Mouse (Mus musculus) hindbrain, embryonic 12.5 days (tissue): ENCODE data around the gene Inka1. TPM values are rescaled to one million over a fixed set of nuclear protein-coding genes. Genes with fewer than 3 reads are reported as not detected.
A peak's percentile ranks its signal among the peaks of the same experiment; 100 is the strongest.

Experiments
- ATAC-seq: fragments of 200-750 bp; cut with Nextera tagmentation; 2 replicates; pipeline ENCODE4 v1.8.0; 2017; ENCODE audit warnings: moderate TSS enrichment; ENCODE audit not compliant: low FRiP score
- H3K27ac ChIP-seq: fragments of 300-500 bp; sonication (generic); 2 replicates; pipeline ENCODE4 v1.5.1; 2016; ENCODE audit warnings: mild to moderate bottlenecking
- H3K27me3 ChIP-seq: fragments of 300-500 bp; sonication (generic); 2 replicates; pipeline ENCODE4 v1.6.1; 2016; ENCODE audit warnings: mild to moderate bottlenecking
- H3K36me3 ChIP-seq: fragments of 300-500 bp; sonication (generic); 2 replicates; pipeline ENCODE4 v1.6.1; 2016; ENCODE audit warnings: mild to moderate bottlenecking
- H3K4me1 ChIP-seq: fragments of 300-500 bp; sonication (generic); 2 replicates; pipeline ENCODE4 v1.6.1; 2016
- H3K4me2 ChIP-seq: fragments of 300-500 bp; sonication (generic); replicated peaks from 2 replicates; pipeline ENCODE4 v1.6.1; 2016; ENCODE audit warnings: mild to moderate bottlenecking
- H3K4me3 ChIP-seq: fragments of 300-500 bp; sonication (generic); 2 replicates; pipeline ENCODE4 v1.5.1; 2016; ENCODE audit warnings: mild to moderate bottlenecking
- H3K9ac ChIP-seq: fragments of 300-500 bp; sonication (generic); 2 replicates; pipeline ENCODE4 v1.6.1; 2016; ENCODE audit warnings: mild to moderate bottlenecking, moderate library complexity
- H3K9me3 ChIP-seq: fragments of 300-500 bp; sonication (generic); replicated peaks from 2 replicates; pipeline ENCODE4 v1.6.1; 2016; ENCODE audit warnings: mild to moderate bottlenecking
- WGBS: fragments of 180-500 bp; shearing (Covaris S2); methylation state at CpG from one replicate; pipeline ENCODE4 v1.1.7; 2016; 5-methylcytosine and 5-hydroxymethylcytosine counted together
- polyA plus RNA-seq: library from polyadenylated mRNA; unstranded; fragments of >200 nt; fragmentation: Nextera tagmentation; extraction: Ambion mirVana; gene quantifications from 2 replicates; pipeline ENCODE4 v1.2.1, GENCODE M21; 2016

The Inka1 gene
- polyA plus RNA-seq, 1 experiment from 2014 or later = 52.6 TPM

- H3K27ac ChIP-seq = peak within 1 kb of the TSS; percentile 96
- WGBS = under 1% methylated on average over 51 of the region's 51 CpGs
- no peaks in the 10 kb centered on the region for H3K27me3 ChIP-seq
- H3K4me2 ChIP-seq = peak within 1 kb of the TSS; percentile 84
- H3K9me3 ChIP-seq = no peaks in the 10 kb centered on the region
- ATAC-seq = peak; percentile 98
- H3K9ac ChIP-seq = peak within 1 kb of the TSS; percentile 96
- H3K4me1 ChIP-seq = peaks cover 26% of the 10 kb centered on the region
- H3K36me3 ChIP-seq = no peaks in the 10 kb centered on the region
- peak within 1 kb of the TSS; percentile 98 for H3K4me3 ChIP-seq
Measured at GRCm38 (mm10) chr9:108001922-108002770, 16.5 kb upstream of the Inka1 start, which contains the start of gene Ip6k1. Gene Ip6k1 (plus strand): TSS chr9:108002501.

- Histone ChIP-seq H3K9ac (no peak within 1 kb of the TSS), H3K4me2 (no peak within 1 kb of the TSS), H3K9me3 (no peaks in the 10 kb centered on the region), H3K36me3 (no peaks in the 10 kb centered on the region), H3K27me3 (no peaks in the 10 kb centered on the region), H3K4me1 (no peaks in the 10 kb centered on the region), H3K27ac (no peak within 1 kb of the TSS), H3K4me3 (no peak within 1 kb of the TSS)
- WGBS = 95% methylated on average over 5 of the region's 5 CpGs
- ATAC-seq = no peak
Measured at GRCm38 (mm10) chr9:107996049-107996448, 10.4 kb upstream of the Inka1 start, which contains the start of gene Gm20662. Gene Gm20662 (plus strand): TSS chr9:107996349.

GRCm38 (mm10) chr9:107995513-107995912 is 9.8 kb upstream of the Inka1 start:
- no peak overlapping the region for H3K9ac ChIP-seq
- no peaks in the 10 kb centered on the region for H3K9me3 ChIP-seq
- no peak overlapping the region for H3K4me2 ChIP-seq
- no peak overlapping the region for H3K27ac ChIP-seq
- H3K4me1 ChIP-seq = no peaks in the 10 kb centered on the region
- H3K27me3 ChIP-seq = no peaks in the 10 kb centered on the region
- 94% methylated on average over 21 of the region's 21 CpGs for WGBS
- ATAC-seq = no peak
- H3K4me3 ChIP-seq = no peak overlapping the region
- no peaks in the 10 kb centered on the region for H3K36me3 ChIP-seq

GRCm38 (mm10) chr9:107994464-107994863 is 8.8 kb upstream of the Inka1 start:
- Histone ChIP-seq H3K9me3 (no peaks in the 10 kb centered on the region), H3K4me1 (no peaks in the 10 kb centered on the region), H3K9ac (no peak overlapping the region), H3K27ac (no peak overlapping the region), H3K36me3 (no peaks in the 10 kb centered on the region), H3K27me3 (no peaks in the 10 kb centered on the region), H3K4me3 (no peak overlapping the region), H3K4me2 (no peak overlapping the region)
- 72% methylated on average over 2 of the region's 2 CpGs for WGBS
- ATAC-seq = no peak

GRCm38 (mm10) chr9:107993013-107993412 is 7.3 kb upstream of the Inka1 start:
- H3K36me3 ChIP-seq = no peaks in the 10 kb centered on the region
- no peak for ATAC-seq
- H3K27ac ChIP-seq = no peak overlapping the region

GRCm38 (mm10) chr9:107992197-107992596 is 6.5 kb upstream of the Inka1 start, which contains the start of gene Cdhr4:
Gene Cdhr4 (plus strand): TSS chr9:107992497.
- WGBS = 80% methylated on average over 2 of the region's 2 CpGs

More at GRCm38 (mm10) chr9:107993013-107993412, 7.3 kb upstream of the Inka1 start:
- Histone ChIP-seq H3K4me1 (peaks cover 3% of the 10 kb centered on the region; the same call in 1 of the 2 replicates), H3K27me3 (no peaks in the 10 kb centered on the region), H3K9ac (no peak overlapping the region), H3K4me2 (no peak overlapping the region), H3K4me3 (no peak overlapping the region), H3K9me3 (no peaks in the 10 kb centered on the region)
- 77% methylated on average over 11 of the region's 11 CpGs for WGBS

GRCm38 (mm10) chr9:107987950-107988349 is 2.3 kb upstream of the Inka1 start:
- no peak overlapping the region for H3K4me3 ChIP-seq
- no peak overlapping the region for H3K4me2 ChIP-seq
- H3K36me3 ChIP-seq = no peaks in the 10 kb centered on the region
- H3K27me3 ChIP-seq = peaks cover 24% of the 10 kb centered on the region
- H3K4me1 ChIP-seq = peaks cover 20% of the 10 kb centered on the region
- H3K9ac ChIP-seq = no peak overlapping the region
- no peak for ATAC-seq
- no peak overlapping the region for H3K27ac ChIP-seq
- WGBS = 68% methylated on average over 3 of the region's 3 CpGs
- H3K9me3 ChIP-seq = no peaks in the 10 kb centered on the region

More at GRCm38 (mm10) chr9:107992197-107992596, 6.5 kb upstream of the Inka1 start, which contains the start of gene Cdhr4:
- ATAC-seq = no peak
- H3K4me1 ChIP-seq = peaks cover 3% of the 10 kb centered on the region; the same call in 1 of the 2 replicates
- H3K27ac ChIP-seq = no peak within 1 kb of the TSS
- no peak within 1 kb of the TSS for H3K4me3 ChIP-seq
- H3K4me2 ChIP-seq = no peak within 1 kb of the TSS
- H3K36me3 ChIP-seq = no peaks in the 10 kb centered on the region
- no peaks in the 10 kb centered on the region for H3K9me3 ChIP-seq
- no peaks in the 10 kb centered on the region for H3K27me3 ChIP-seq
- H3K9ac ChIP-seq = no peak within 1 kb of the TSS

GRCm38 (mm10) chr9:107986376-107986775 is 697 bp upstream of the Inka1 start:
- peaks cover 33% of the 10 kb centered on the region for H3K4me1 ChIP-seq
- ATAC-seq = peak; percentile 72
- H3K27ac ChIP-seq = 0 out of 2 replicates have a peak overlapping the region, but pooled peaks have one; percentile 4
- H3K9ac ChIP-seq = no peak overlapping the region
- WGBS = 7% methylated on average over 18 of the region's 18 CpGs
- no peaks in the 10 kb centered on the region for H3K36me3 ChIP-seq
- H3K4me2 ChIP-seq = peak overlapping the region; percentile 84
- H3K9me3 ChIP-seq = no peaks in the 10 kb centered on the region
- H3K4me3 ChIP-seq = peak overlapping the region; percentile 62; the same call in 1 of the 2 replicates
- peaks cover 24% of the 10 kb centered on the region for H3K27me3 ChIP-seq

- Histone ChIP-seq H3K4me1 (peaks cover 41% of the 10 kb centered on the region), H3K4me2 (peak overlapping the region; percentile 84), H3K27me3 (peaks cover 24% of the 10 kb centered on the region), H3K27ac (peak overlapping the region; percentile 82), H3K36me3 (no peaks in the 10 kb centered on the region), H3K4me3 (peak overlapping the region; percentile 62), H3K9me3 (no peaks in the 10 kb centered on the region), H3K9ac (peak overlapping the region; percentile 68)
- WGBS = 53% methylated on average over 9 of the region's 9 CpGs
- ATAC-seq = no peak
Measured at GRCm38 (mm10) chr9:107984754-107985055, 974 bp downstream of the Inka1 start.

- Histone ChIP-seq H3K4me1 (peaks cover 41% of the 10 kb centered on the region), H3K9me3 (no peaks in the 10 kb centered on the region), H3K9ac (peak overlapping the region; percentile 68), H3K36me3 (no peaks in the 10 kb centered on the region), H3K4me3 (peak overlapping the region; percentile 62), H3K4me2 (peak overlapping the region; percentile 84), H3K27me3 (peaks cover 24% of the 10 kb centered on the region), H3K27ac (peak overlapping the region; percentile 82)
- WGBS = 58% methylated on average over 19 of the region's 19 CpGs
- ATAC-seq = no peak
Measured at GRCm38 (mm10) chr9:107984052-107984753, 1.5 kb downstream of the Inka1 start.

- ATAC-seq = no peak
- peaks cover 24% of the 10 kb centered on the region for H3K27me3 ChIP-seq
- H3K27ac ChIP-seq = peak overlapping the region; percentile 82
- peak overlapping the region; percentile 84 for H3K4me2 ChIP-seq
- WGBS = 37% methylated on average over 4 of the region's 4 CpGs
- no peaks in the 10 kb centered on the region for H3K9me3 ChIP-seq
- no peaks in the 10 kb centered on the region for H3K36me3 ChIP-seq
- H3K9ac ChIP-seq = peak overlapping the region; percentile 35; the same call in 1 of the 2 replicates
- H3K4me1 ChIP-seq = peaks cover 41% of the 10 kb centered on the region
- H3K4me3 ChIP-seq = peak overlapping the region; percentile 62
Measured at GRCm38 (mm10) chr9:107983421-107983890, 2.2 kb downstream of the Inka1 start.
